ENCODE assay signal across 9 mouse cellular contexts in genomic region chrX:74836842-74837522, GRCm38 (mm10). TPM values are rescaled to one million over a fixed set of nuclear protein-coding genes. Genes with fewer than 3 reads are reported as not detected.
A peak's percentile ranks its signal among the peaks of the same experiment; 100 is the strongest.
DNase-seq lines count a peak whose midpoint lies in the region; ATAC-seq and TF ChIP-seq lines count a peak whose summit lies in the region.
"Not testable (repeated sequence)": the region's sequence is repeated elsewhere in the genome, so short reads cannot be mapped to it uniquely, and the experiment has no call there.
"Had no signal": no experiment of that assay in that cellular context is flagged by ENCODE, and none has a peak within 500 bp of the region (broad histone marks: within the 10 kb centered on the region; RNA-seq: fewer than 3 reads in every experiment).

Gene Gm5936, plus strand, starts transcription at chrX:74837196.

- H3K27ac ChIP-seq in hindbrain, embryonic 13.5 days; kidney, postnatal 0 days; neural tube, embryonic 14.5 days (ENCODE audit: low read depth, low read length): not testable (repeated sequence)

- not testable (repeated sequence) for H3K4me3 ChIP-seq in hindbrain, embryonic 13.5 days; kidney, postnatal 0 days (replicated peaks; ENCODE audit: low read depth, low read length); neural tube, embryonic 14.5 days (ENCODE audit: low read depth, low read length)

- not testable (repeated sequence) for H3K27me3 ChIP-seq in hindbrain, embryonic 13.5 days; kidney, postnatal 0 days (ENCODE audit: insufficient read depth, low read length); neural tube, embryonic 14.5 days (ENCODE audit: control insufficient read depth, insufficient read depth, low read length)

- H3K36me3 ChIP-seq in hindbrain, embryonic 13.5 days; kidney, postnatal 0 days (ENCODE audit: insufficient read depth, low read length); neural tube, embryonic 14.5 days (ENCODE audit: control insufficient read depth, insufficient read depth, low read length): not testable (repeated sequence)

- peak; percentile 2 for DNase-seq in CD4-positive, CD25-positive, alpha-beta regulatory T cell, adult 2 months (ENCODE audit: low read depth, low spot score)
- DNase-seq in brain, embryonic 18.5 days (ENCODE audit: low read depth, low spot score) = peak; percentile 0
- DNase-seq in frontal cortex, adult 2 months (ENCODE audit: extremely low spot score in 1 of 2, low spot score in 1 of 2) = peak; percentile 10 to 51
- not testable (repeated sequence) for DNase-seq in kidney, postnatal 0 days (ENCODE audit: low spot score)
- peak; percentile 5 to 31 for DNase-seq in left cerebral cortex, adult 9 months (ENCODE audit: low spot score in 2 of 2)
- DNase-seq in lung, postnatal 14 days = peak; percentile 21

- not testable (repeated sequence) for H3K4me1 ChIP-seq in hindbrain, embryonic 13.5 days (replicated peaks); kidney, postnatal 0 days (replicated peaks; ENCODE audit: insufficient read depth, low read length); neural tube, embryonic 14.5 days (ENCODE audit: control insufficient read depth, insufficient read depth, low read length)

- H3K9ac ChIP-seq in hindbrain, embryonic 13.5 days; kidney, postnatal 0 days (ENCODE audit: low read depth, low read length); neural tube, embryonic 14.5 days (replicated peaks; ENCODE audit: low read depth, low read length): not testable (repeated sequence)

- WGBS in hindbrain, embryonic 13.5 days = 42% methylated on average over 4 of the region's 5 CpGs
- 88% methylated on average over 2 of the region's 5 CpGs for WGBS in kidney, postnatal 0 days
- WGBS in neural tube, embryonic 14.5 days = 71% methylated on average over 2 of the region's 5 CpGs

- peak; percentile 63; the same call in 1 of the 2 replicates for ATAC-seq in hindbrain, embryonic 13.5 days (ENCODE audit: low FRiP score)
- ATAC-seq in kidney, postnatal 0 days (replicated peaks; ENCODE audit: low FRiP score, low read depth) = peak; percentile 86
- ATAC-seq in neural tube, embryonic 14.5 days (ENCODE audit: low read depth) = peak; percentile 58

- not testable (repeated sequence) for TF ChIP-seq CTCF in kidney, postnatal 0 days (IDR thresholded peaks at IDR 0.05; ENCODE audit: low read depth)

- H3K9me3 ChIP-seq in hindbrain, embryonic 13.5 days; kidney, postnatal 0 days (replicated peaks; ENCODE audit: low read length); neural tube, embryonic 14.5 days (ENCODE audit: control insufficient read depth, low read length): not testable (repeated sequence)

- not testable (repeated sequence) for H3K4me2 ChIP-seq in hindbrain, embryonic 13.5 days; kidney, postnatal 0 days (ENCODE audit: low read length); neural tube, embryonic 14.5 days (ENCODE audit: low read depth, low read length)

RNA-seq across cellular contexts. Expression of gene Gm5936, which starts in this region (rescaled TPM):
- polyA plus RNA-seq in frontal cortex, adult 2 months (2012; rRNA removed) = 0.10 and 0.11 TPM in 2 replicates
- polyA plus RNA-seq in hindbrain, embryonic 13.5 days (2015; fragmentation: Nextera tagmentation; extraction: Ambion mirVana) = not detected in 2 replicates
- not detected in 2 replicates for polyA plus RNA-seq in kidney, postnatal 0 days (2015; fragmentation: Nextera tagmentation; extraction: Ambion mirVana)
- not detected in 2 replicates for polyA plus RNA-seq in neural tube, embryonic 14.5 days (2014; fragmentation: Nextera tagmentation; extraction: Ambion mirVana)
- polyA plus RNA-seq: embryonic facial prominence, embryonic 14.5 days had no signal

Comparison
In these comparisons a context has a peak if more than half of its experiments do, and no peak if none do; other contexts are left out.
1. Peak in DNase-seq in frontal cortex, adult 2 months; RNA of the gene not detected or under 1 TPM.
2. Peak in ATAC-seq in hindbrain, embryonic 13.5 days; RNA of the gene not detected or under 1 TPM.
3. Peak in ATAC-seq in kidney, postnatal 0 days; RNA of the gene not detected or under 1 TPM.
4. Peak in ATAC-seq in neural tube, embryonic 14.5 days; RNA of the gene not detected or under 1 TPM.